Mouse (Mus musculus) lung, adult 2 months (tissue): ENCODE data around the gene Avl9.

ENCODE experiments used
- CTCF ChIP-seq: fragments of 200-500 bp; IDR thresholded peaks from 2 replicates; pipeline ENCODE4 v1.5.1; 2011; ENCODE audit warnings: mild to moderate bottlenecking, low read length, control low read depth; ENCODE audit not compliant: insufficient read depth
- POLR2A ChIP-seq: fragments of 200-500 bp; IDR thresholded peaks from 2 replicates; pipeline ENCODE4 v1.6.1; 2011; ENCODE audit warnings: low read depth, mild to moderate bottlenecking, control low read depth, low read length, borderline replicate concordance; ENCODE audit errors: extremely low read depth

GRCm38 (mm10) chr6:56714186-56714573, 519 bp upstream of the Avl9 start:
- TF ChIP-seq POLR2A (no peak), CTCF (no peak)
